Mouse (Mus musculus): ENCODE results near the gene Ttc23. TPM values are rescaled to one million over a fixed set of nuclear protein-coding genes. Genes with fewer than 3 reads are reported as not detected.

Ttc23 gene
- total RNA-seq, 2 experiments from 2014 or later = 9.0 TPM

GRCm38 (mm10) chr7:67688281-67688680 is 41.1 kb downstream of the Ttc23 start:
- DNase-seq (ENCODE audit: extremely low spot score in 1 of 2, low spot score in 2 of 2) = no peak
- intact Hi-C loops (cut with DNase I) = no loop called here

GRCm38 (mm10) chr7:67689793-67690192 is 42.6 kb downstream of the Ttc23 start:
- DNase-seq (ENCODE audit: extremely low spot score in 1 of 2, low spot score in 2 of 2) = no peak
- intact Hi-C loops (cut with DNase I) = no loop called here

- DNase-seq (ENCODE audit: extremely low spot score in 1 of 2, low spot score in 2 of 2) = peak in 1 of 2 experiments; percentile 47
- intact Hi-C loops (cut with DNase I) = no loop called here
Observed at GRCm38 (mm10) chr7:67691036-67691435, 43.8 kb downstream of the Ttc23 start.

- no peak for DNase-seq (ENCODE audit: extremely low spot score in 1 of 2, low spot score in 2 of 2)
- intact Hi-C loops (cut with DNase I) = no loop called here
Observed at GRCm38 (mm10) chr7:67692141-67692540, 44.9 kb downstream of the Ttc23 start.

DNA sequence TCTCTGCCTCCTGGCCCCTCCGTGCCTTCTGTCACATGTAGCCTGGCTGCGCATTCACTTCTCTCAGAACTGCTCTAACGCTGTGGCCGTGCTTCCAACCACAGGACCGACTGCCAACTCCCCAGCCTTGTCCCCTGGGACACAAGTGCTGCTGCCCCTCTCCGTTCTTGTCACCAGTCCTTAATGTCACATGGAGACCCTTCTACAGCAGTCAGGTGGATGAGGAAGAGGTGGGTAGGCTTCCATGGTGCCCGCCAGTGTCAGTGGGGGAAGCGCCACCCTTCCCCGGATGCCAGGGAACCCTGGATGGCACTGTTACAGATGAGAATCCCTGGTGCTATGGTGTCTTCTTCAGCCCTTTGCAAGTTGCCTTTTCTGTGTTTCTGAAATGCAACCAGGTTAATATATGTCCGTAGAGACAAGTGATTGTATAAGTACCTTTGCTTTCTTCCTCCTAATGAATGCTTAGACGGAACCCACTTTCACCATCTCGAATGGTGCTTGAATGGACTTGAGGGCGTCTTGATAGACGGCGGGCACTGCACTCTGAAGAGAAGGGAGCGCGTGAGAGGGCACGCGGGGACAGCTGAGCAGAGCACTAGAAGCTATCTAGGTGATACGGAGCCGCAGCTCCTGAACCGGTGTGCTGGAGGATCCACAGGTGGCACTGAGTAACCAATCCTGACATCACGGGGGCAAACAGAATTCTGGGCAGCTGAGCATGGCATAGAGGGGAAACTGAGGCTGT is 45.8 kb downstream of the Ttc23 start:
- intact Hi-C loops (cut with DNase I) = no loop called here
- no peak for DNase-seq (ENCODE audit: extremely low spot score in 1 of 2, low spot score in 2 of 2)

GRCm38 (mm10) chr7:67695906-67696305 is 48.7 kb downstream of the Ttc23 start:
- intact Hi-C loops (cut with DNase I) = no loop called here
- DNase-seq (ENCODE audit: extremely low spot score in 1 of 2, low spot score in 2 of 2) = no peak

DNA sequence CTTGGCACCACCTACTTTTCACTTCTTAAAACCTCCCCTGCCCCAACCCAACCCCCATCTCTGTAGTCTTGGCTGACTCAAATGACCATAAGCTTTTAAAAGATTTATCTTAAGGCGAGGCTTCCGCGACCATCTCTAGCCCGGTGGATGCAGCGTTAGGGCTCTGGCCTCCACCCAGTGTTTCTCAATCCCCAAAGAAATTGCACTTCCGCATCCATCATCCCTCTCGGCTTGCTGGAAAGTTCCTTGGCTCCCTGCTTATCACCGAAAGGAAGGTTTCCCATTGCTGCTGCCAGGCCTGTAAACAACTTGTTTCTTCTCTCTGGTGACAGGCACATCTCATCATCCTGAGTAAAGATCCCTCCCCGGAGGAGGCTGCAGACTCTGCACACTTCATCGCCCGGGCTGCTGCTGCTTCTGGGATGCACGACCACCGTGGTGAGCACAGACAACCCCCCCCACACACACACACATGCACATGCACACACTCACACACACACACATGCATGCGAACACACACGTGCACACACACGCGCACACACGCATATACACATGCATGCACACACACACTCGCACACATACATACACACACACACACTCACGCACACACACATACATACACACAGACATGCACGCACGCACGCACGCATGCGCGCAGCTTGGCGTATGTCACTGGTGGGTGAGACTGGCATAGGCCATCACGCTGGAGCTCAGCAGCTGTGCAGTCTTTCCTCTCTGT is 50.9 kb downstream of the Ttc23 start:
- no peak for DNase-seq (ENCODE audit: extremely low spot score in 1 of 2, low spot score in 2 of 2)
- intact Hi-C loops (cut with DNase I) = no loop called here

- no peak for DNase-seq (ENCODE audit: extremely low spot score in 1 of 2, low spot score in 2 of 2)
- intact Hi-C loops (cut with DNase I) = no loop called here
Observed at GRCm38 (mm10) chr7:67699301-67699700, 52.1 kb downstream of the Ttc23 start.

- intact Hi-C loops (cut with DNase I) = no loop called here
- DNase-seq (ENCODE audit: extremely low spot score in 1 of 2, low spot score in 2 of 2) = peak in 1 of 2 experiments; percentile 58
Observed at GRCm38 (mm10) chr7:67700846-67701245, 53.6 kb downstream of the Ttc23 start.

- intact Hi-C loops (cut with DNase I) = no loop called here
- DNase-seq (ENCODE audit: extremely low spot score in 1 of 2, low spot score in 2 of 2) = no peak
Observed at GRCm38 (mm10) chr7:67701252-67701914, 54.2 kb downstream of the Ttc23 start.

DNA sequence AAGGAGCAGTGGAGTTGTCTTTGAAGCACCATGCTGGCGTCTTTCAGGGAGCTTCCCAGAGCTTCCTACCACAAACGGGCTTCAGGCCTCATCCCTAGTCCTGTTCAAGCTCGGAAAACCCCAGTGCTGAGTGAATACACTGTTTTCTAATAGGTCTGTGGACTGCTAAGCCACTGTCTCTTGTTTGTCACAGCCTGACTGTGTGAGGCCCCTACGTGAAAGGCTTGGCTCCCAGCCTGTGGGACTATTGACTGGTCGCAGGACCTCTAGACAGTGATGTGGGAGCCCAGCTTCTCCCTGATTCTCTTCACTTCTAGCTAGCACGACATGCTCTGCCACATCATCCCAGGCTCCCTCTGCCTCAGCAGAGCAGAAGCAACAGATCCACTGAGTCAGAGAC is 61.0 kb downstream of the Ttc23 start:
- intact Hi-C loops (cut with DNase I) = no loop called here
- no peak for DNase-seq (ENCODE audit: extremely low spot score in 1 of 2, low spot score in 2 of 2)

DNA sequence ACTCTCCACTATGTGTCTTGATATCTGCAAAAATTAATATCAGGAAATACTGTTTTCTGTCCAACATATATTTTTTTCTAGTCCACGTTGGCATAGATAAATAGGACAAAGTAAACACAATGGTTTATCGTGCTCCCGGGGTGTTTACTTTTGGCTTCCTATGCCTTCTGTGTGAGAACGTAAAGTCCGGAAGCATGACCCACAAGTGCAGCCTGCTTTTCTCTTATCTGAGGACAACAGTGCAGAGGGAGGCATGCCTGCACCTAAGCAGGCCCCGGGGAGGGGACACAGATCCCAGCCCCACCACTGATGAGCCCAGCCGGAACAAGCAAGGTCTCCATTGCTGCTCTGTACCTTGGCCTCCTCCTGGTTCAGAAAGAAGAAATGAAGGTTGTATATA is 63.0 kb downstream of the Ttc23 start:
- DNase-seq (ENCODE audit: extremely low spot score in 1 of 2, low spot score in 2 of 2) = peak in 1 of 2 experiments; percentile 48
- intact Hi-C loops (cut with DNase I) = no loop called here

DNA sequence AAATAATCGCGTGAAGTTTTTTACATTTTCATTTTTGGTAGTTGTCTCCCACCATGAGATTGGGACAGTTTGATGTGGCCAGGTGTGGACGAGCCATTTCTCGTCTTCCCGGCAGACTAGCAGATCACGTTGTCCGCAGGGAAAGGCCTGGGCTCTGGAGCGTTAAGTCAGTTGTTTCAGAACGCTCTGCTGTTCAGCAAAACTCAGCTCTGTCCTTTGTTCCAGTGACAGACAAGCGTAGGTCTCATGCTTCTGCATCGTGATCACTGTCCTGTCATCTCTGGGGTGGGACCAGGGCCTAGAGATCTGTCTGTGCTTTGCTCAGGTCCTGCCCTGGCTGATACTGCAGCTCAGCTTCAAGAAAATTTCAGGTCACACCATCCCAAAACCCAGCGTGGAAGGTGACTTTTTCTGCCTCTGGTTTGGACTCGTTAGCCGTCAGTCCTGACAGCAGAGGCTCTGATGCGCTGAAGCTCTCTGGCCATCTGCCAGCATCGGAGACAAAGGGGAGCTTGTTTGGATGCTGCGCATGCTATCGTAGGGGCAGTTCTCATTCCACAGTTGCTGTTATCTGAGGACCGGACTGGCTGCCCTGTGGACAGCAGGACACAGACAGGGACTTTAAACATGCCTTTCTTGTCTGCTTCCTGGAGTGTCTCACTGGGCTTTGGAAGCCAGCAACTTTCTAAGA is 66.8 kb downstream of the Ttc23 start:
- intact Hi-C loops (cut with DNase I) = no loop called here
- DNase-seq (ENCODE audit: extremely low spot score in 1 of 2, low spot score in 2 of 2) = peak; percentile 45 to 85

DNA sequence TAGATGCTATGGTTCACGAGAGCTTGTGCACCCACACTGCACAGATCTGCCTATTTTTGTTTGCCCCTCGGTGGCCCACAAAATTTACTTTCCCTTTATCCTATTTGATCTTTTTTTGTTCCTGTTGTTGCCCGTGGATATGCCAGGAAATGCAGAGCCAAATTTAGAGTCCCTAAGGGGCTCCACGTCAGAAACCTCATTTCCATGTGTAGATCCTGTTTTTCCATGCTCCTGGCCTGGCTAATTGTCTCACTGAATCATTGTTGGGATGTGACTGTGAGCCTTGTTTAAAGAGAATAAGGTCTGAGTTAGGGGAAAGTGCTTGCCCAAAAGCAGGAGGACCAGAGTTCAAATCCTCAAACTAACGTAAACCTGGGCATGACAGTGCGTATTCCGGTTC is 68.0 kb downstream of the Ttc23 start:
- intact Hi-C loops (cut with DNase I) = no loop called here
- DNase-seq (ENCODE audit: extremely low spot score in 1 of 2, low spot score in 2 of 2) = no peak

- DNase-seq (ENCODE audit: extremely low spot score in 1 of 2, low spot score in 2 of 2) = no peak
- intact Hi-C loops (cut with DNase I) = no loop called here
Observed at GRCm38 (mm10) chr7:67716213-67716878, 69.1 kb downstream of the Ttc23 start.

GRCm38 (mm10) chr7:67716925-67717324 is 69.7 kb downstream of the Ttc23 start:
- no peak for DNase-seq (ENCODE audit: extremely low spot score in 1 of 2, low spot score in 2 of 2)
- intact Hi-C loops (cut with DNase I) = no loop called here

GRCm38 (mm10) chr7:67717520-67717919 is 70.3 kb downstream of the Ttc23 start:
- DNase-seq (ENCODE audit: extremely low spot score in 1 of 2, low spot score in 2 of 2) = no peak
- intact Hi-C loops (cut with DNase I) = no loop called here

DNA sequence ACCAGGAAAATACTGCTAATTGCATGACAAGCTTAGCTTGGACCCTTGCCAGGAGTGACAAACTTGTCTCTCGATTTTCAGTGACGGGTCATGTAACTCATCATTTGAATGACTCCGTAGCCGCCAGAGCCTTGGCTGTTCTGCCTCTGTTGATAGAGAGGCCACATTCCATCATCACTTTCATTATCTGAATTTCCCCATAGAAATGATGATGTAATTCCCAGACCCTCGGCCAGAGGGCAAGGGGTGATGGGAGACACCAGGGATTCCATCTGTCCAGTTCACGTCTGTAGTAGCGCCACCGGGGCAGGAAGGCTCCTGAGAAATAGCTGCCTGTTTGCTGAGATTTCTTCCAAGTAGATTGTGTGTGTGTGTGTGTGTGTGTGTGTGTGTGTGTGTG is 71.6 kb downstream of the Ttc23 start:
- intact Hi-C loops (cut with DNase I) = no loop called here
- no peak for DNase-seq (ENCODE audit: extremely low spot score in 1 of 2, low spot score in 2 of 2)

- intact Hi-C loops (cut with DNase I) = no loop called here
- no peak for DNase-seq (ENCODE audit: extremely low spot score in 1 of 2, low spot score in 2 of 2)
Observed at GRCm38 (mm10) chr7:67722163-67722562, 75.0 kb downstream of the Ttc23 start.

Data from left cerebral cortex, postnatal 10 days (tissue).